Mouse (Mus musculus) common myeloid progenitor, adult 5-6 weeks (primary cell): ENCODE measurements around the gene Zdhhc5. TPM values are rescaled to one million over a fixed set of nuclear protein-coding genes. Genes with fewer than 3 reads are reported as not detected.
"Not testable (repeated sequence)": the region's sequence is repeated elsewhere in the genome, so short reads cannot be mapped to it uniquely, and the experiment has no call there.

Experiments
- ATAC-seq: replicated peaks from 2 replicates; pipeline ENCODE4 v1.8.0; 2016; ENCODE audit warnings: low read depth, mild to moderate bottlenecking, moderate TSS enrichment, inconsistent platforms; ENCODE audit not compliant: poor library complexity, severe bottlenecking
- total RNA-seq: library from RNA; stranded (forward); fragments of 200-1000, 187-1606 nt; gene quantifications from 2 replicates; pipeline ENCODE4 v1.2.3, GENCODE M21; 2017

Gene Zdhhc5
- total RNA-seq, 1 experiment from 2014 or later: 37.0 TPM

- peak; percentile 56; the same call in 1 of the 2 replicates for ATAC-seq
These were observed 9.7 kb downstream of the Zdhhc5 start for GRCm38 (mm10) chr2:84705295-84705694.

DNA sequence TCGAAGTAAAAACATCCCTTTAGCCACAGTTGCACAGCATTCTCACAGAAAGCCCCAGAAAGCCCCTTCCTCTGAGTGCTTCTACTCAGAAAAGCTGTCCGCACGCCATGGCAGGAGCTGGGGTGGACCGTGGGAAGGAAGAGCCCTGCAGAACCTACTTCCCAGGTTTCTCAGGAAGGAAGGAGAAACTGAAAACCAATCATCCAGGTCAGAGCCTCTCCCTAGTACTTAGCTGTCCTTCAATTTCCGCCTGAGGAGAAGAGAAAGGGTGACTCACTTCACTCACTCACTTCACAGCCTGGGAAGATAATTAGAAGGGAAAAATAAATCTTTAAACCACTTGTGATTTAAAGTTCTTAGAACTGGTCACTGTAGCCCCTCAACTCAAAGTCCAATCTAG, 10.7 kb downstream of the Zdhhc5 start:
- ATAC-seq: no peak

GRCm38 (mm10) chr2:84703497-84703896, 11.5 kb downstream of the Zdhhc5 start:
- ATAC-seq: peak; percentile 45; the same call in 1 of the 2 replicates

GRCm38 (mm10) chr2:84695007-84695695, 19.8 kb downstream of the Zdhhc5 start:
- ATAC-seq: no peak

DNA sequence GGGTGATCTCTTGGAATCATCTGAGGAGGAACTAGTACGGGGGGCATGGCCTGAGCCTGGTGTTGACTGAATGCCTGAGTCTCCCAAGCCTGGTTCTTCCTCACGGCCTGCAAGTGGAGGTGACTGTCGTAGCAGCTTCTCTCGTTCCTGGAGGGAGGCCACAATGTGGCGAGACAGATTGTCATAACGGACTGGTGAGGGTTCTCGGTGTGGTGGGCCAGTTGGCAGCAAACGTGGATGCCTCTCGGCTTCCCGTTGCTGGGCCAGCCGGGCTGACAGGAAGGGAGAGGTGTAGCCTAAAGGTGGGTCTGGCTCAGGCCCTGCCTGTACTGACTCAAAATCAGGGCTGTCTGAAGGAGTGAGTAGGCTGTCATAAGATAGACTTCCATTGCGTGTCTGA, 24.9 kb downstream of the Zdhhc5 start:
- no peak for ATAC-seq

GRCm38 (mm10) chr2:84688080-84688844, 26.7 kb downstream of the Zdhhc5 start:
- no peak for ATAC-seq

DNA sequence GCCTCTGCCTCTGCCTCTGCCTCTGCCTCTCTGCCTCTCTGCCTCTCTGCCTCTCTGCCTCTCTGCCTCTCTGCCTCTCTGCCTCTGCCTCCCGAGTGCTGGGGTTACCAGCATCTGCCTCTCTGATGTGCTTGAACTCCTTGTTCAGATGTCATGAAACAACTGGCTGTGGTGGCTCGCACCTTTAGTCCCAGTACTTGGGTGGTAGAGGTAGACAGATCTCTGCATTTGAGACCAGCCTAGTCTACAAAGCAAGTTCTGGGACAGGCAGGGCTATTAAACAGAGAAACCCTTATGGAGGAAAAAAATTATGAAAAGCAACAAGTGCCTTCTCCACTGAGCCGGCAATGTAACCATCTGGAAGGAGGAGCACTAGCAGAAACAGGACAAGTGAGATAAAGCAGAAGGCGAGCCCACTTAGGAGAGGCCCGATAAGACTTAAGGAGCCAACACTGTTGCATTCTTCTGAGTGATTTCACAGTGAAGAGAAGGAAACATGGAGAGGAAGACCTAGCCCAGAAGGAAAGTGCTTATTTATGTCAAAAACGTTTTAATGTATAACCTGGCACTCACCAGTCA, 32.3 kb downstream of the Zdhhc5 start:
- ATAC-seq: no peak

DNA sequence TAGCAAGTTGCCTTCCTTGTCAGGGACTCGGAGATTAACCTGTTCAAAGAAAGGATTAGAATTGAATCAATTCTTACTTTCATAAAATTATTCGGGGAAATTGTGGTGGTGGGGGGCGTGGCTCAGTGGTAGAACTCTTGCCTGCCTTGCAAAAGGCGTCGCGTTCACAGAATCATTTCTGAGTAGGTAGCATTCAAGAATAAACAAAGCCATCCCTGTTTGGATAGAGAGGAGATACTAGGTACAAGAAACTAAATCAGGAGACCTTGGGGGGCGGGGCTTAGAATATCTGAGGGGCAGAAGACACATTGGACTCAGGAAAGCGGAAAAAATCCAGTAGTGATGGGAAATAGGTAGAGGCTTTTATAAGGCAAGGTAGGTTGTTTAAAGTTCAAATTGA, 36.0 kb downstream of the Zdhhc5 start, which contains the start of gene Tmx2:
TSS of gene Tmx2 (minus strand) at position 125 of the 400 bp plus-strand sequence.
- ATAC-seq: no peak

GRCm38 (mm10) chr2:84677968-84678880, 36.8 kb downstream of the Zdhhc5 start, which contains the start of the genes Gm28635 and Med19:
Gene Gm28635, minus strand, starts transcription at chr2:84678041.
Gene Med19, plus strand, starts transcription at chr2:84678402.
- ATAC-seq: peak; percentile 97

DNA sequence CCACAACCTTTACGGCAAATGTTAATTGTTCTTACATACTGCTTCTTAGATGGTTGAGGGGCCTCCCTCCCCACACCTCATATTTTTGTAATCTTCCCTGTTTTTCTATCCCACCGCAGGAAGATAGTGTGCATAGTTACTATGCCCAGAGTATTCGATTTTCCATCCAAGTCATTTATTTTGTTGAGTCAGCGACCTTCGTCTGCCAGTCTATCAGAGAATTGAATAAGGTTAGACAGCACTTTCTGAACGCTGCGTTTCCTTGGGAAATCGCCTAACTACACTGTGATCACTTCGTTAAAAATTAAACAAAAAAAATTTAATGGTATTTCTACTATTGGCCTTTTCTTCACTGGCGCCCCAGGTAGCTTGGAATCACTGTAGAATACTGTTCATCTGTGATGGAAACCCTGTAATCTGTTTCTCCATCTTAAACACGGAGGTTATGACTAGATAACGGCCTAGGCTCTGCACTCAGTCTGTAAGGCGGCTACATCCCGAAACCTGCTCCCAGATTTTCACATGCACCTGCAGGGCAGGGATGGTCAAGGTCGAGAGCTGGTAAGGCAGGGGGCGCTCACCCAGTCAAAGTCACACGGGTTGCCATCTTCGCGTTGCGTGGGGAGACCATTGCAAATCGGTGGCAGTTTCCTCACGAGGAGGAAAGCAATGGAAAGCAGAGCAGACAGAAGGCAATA, 37.6 kb downstream of the Zdhhc5 start:
- peak; percentile 45 for ATAC-seq

DNA sequence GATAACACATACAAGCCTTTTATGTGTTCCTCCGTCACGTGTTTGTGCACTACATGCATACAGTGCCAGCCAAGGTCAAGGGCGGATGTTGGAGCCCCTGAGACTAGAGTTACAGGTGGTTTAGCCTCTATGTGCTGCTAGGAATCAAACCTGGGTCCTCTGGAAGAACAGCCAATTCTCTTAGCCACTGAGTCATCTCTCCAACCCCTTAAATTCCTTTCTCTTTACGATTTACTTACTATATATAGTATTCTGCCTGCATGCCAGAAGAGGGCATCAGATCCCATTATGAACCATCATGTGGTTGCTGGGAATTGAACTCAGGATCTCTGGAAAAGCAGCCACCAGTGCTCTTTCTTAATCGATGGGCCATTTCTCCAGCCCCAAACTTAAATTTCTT, 43.4 kb downstream of the Zdhhc5 start:
- not testable (repeated sequence) for ATAC-seq

GRCm38 (mm10) chr2:84670569-84670933, 44.4 kb downstream of the Zdhhc5 start, which contains the start of gene Selenoh:
Gene Selenoh, minus strand, starts transcription at chr2:84670770.
- ATAC-seq: peak; percentile 88

GRCm38 (mm10) chr2:84669828-84670568, 45.0 kb downstream of the Zdhhc5 start:
- peak; percentile 40 for ATAC-seq

GRCm38 (mm10) chr2:84666081-84666480, 48.9 kb downstream of the Zdhhc5 start:
- ATAC-seq: no peak

- ATAC-seq: peak; percentile 77
These were observed 52.1 kb downstream of the Zdhhc5 start for GRCm38 (mm10) chr2:84662866-84663265.

GRCm38 (mm10) chr2:84660253-84660652, 54.7 kb downstream of the Zdhhc5 start:
- ATAC-seq: peak; percentile 87

GRCm38 (mm10) chr2:84658806-84659205, 56.2 kb downstream of the Zdhhc5 start, which contains the start of gene Btbd18:
Gene Btbd18, plus strand, starts transcription at chr2:84659079.
- ATAC-seq: no peak

- peak; percentile 76 for ATAC-seq
These were observed 59.1 kb downstream of the Zdhhc5 start for GRCm38 (mm10) chr2:84655864-84656263.
